Mouse (Mus musculus) midbrain, embryonic 14.5 days (tissue): ENCODE measurements around the gene Eif3k. TPM values are rescaled to one million over a fixed set of nuclear protein-coding genes. Genes with fewer than 3 reads are reported as not detected.
A peak's percentile ranks its signal among the peaks of the same experiment; 100 is the strongest.

Source experiments
- ATAC-seq: fragments of 200-750 bp; cut with Nextera tagmentation; 2 replicates; pipeline ENCODE4 v1.8.0; 2017; ENCODE audit warnings: moderate number of reproducible peaks, moderate library complexity; ENCODE audit not compliant: low FRiP score, low TSS enrichment
- DNase-seq: peaks from one replicate; pipeline ENCODE4 v3.0.0-alpha.2; 2015
- H3K27ac ChIP-seq: fragments of 300-500 bp; sonication (generic); replicated peaks from 2 replicates; pipeline ENCODE4 v1.5.1; 2014; ENCODE audit warnings: mild to moderate bottlenecking, low read depth, low read length, moderate library complexity
- H3K27me3 ChIP-seq: fragments of 300-500 bp; sonication (generic); 2 replicates; pipeline ENCODE4 v1.6.1; 2014; ENCODE audit warnings: low read length, control low read depth, mixed read lengths; ENCODE audit not compliant: control insufficient read depth, insufficient read depth
- H3K36me3 ChIP-seq: fragments of 300-500 bp; sonication (generic); 2 replicates; pipeline ENCODE4 v1.6.1; 2014; ENCODE audit warnings: low read length, control low read depth; ENCODE audit not compliant: control insufficient read depth, insufficient read depth
- H3K4me1 ChIP-seq: fragments of 300-500 bp; sonication (generic); 2 replicates; pipeline ENCODE4 v1.6.1; 2014; ENCODE audit warnings: mild to moderate bottlenecking, antibody characterized with exemption, low read length, control low read depth; ENCODE audit not compliant: control insufficient read depth, insufficient read depth
- H3K4me2 ChIP-seq: fragments of 300-500 bp; sonication (generic); 2 replicates; pipeline ENCODE4 v1.6.1; 2014; ENCODE audit warnings: mild to moderate bottlenecking, low read length, moderate library complexity
- H3K4me3 ChIP-seq: fragments of 300-500 bp; sonication (generic); replicated peaks from 2 replicates; pipeline ENCODE4 v1.5.1; 2014; ENCODE audit warnings: low read depth, low read length
- H3K9ac ChIP-seq: fragments of 300-500 bp; sonication (generic); replicated peaks from 2 replicates; pipeline ENCODE4 v1.6.1; 2014; ENCODE audit warnings: mild to moderate bottlenecking, low read length, moderate library complexity
- H3K9me3 ChIP-seq: fragments of 300-500 bp; sonication (generic); 2 replicates; pipeline ENCODE4 v1.6.1; 2016; ENCODE audit warnings: low read length, control low read depth, mixed read lengths; ENCODE audit not compliant: control insufficient read depth
- WGBS: fragments of 180-500 bp; shearing (Covaris S2); extraction: QIAGEN DNeasy Blood & Tissue Kit; methylation state at CpG from one replicate; pipeline ENCODE4 v1.1.7; 2014; 5-methylcytosine and 5-hydroxymethylcytosine counted together
- polyA plus RNA-seq: library from polyadenylated mRNA; unstranded; fragments of >200 nt; fragmentation: Nextera tagmentation; extraction: Ambion mirVana; gene quantifications from 2 replicates; pipeline ENCODE4 v1.2.1, GENCODE M21; 2014

The Eif3k gene
- polyA plus RNA-seq = 320 and 343 TPM in 2 replicates

DNA sequence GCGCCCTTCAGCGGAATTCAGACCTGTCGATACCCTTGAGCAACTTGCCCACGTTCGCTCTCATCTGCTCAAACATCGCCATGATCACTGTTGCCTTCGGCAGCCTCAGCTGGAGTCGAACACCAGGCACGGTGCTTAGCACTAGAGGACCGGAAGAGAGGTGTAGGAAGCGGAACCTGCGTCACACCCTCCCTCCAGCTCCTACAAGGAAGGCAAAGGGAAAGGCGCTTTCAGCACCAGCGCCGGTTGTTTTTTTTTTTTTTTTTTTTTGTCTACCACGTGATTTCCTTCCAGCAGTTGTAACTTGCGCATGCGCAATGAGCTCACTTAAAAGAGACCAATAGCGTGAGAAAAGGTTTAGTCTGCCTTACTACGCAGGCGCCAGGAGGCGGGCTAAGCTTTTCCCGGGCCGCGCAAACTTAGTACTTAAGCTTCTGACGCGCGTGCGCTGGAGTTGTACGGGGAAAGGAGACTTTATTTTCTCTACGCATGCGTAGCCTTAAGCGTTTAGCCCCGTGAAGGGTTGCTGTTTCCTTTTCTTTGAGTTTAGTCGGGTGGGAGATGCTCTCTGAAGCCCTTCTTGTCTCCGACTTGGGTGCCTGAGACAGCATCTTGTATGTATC, at the start of gene Eif3k, which contains the start of gene Map4k1:
Gene Eif3k, minus strand, starts transcription at position 214 of the 623 bp plus-strand sequence.
Gene Map4k1, plus strand, starts transcription at position 400 of the 623 bp plus-strand sequence.
- H3K9ac ChIP-seq = peak within 1 kb of the TSS; percentile 68
- H3K27me3 ChIP-seq = no peaks in the 10 kb centered on the region
- no peaks in the 10 kb centered on the region for H3K9me3 ChIP-seq
- peaks cover 12% of the 10 kb centered on the region for H3K4me1 ChIP-seq
- peak within 1 kb of the TSS; percentile 66 for H3K4me2 ChIP-seq
- peak within 1 kb of the TSS; percentile 66 for H3K27ac ChIP-seq
- under 1% methylated on average over 36 of the region's 36 CpGs for WGBS
- DNase-seq = peak; percentile 100
- peaks cover 28% of the 10 kb centered on the region for H3K36me3 ChIP-seq
- peak within 1 kb of the TSS; percentile 71 for H3K4me3 ChIP-seq
- peak; percentile 94 for ATAC-seq

DNA sequence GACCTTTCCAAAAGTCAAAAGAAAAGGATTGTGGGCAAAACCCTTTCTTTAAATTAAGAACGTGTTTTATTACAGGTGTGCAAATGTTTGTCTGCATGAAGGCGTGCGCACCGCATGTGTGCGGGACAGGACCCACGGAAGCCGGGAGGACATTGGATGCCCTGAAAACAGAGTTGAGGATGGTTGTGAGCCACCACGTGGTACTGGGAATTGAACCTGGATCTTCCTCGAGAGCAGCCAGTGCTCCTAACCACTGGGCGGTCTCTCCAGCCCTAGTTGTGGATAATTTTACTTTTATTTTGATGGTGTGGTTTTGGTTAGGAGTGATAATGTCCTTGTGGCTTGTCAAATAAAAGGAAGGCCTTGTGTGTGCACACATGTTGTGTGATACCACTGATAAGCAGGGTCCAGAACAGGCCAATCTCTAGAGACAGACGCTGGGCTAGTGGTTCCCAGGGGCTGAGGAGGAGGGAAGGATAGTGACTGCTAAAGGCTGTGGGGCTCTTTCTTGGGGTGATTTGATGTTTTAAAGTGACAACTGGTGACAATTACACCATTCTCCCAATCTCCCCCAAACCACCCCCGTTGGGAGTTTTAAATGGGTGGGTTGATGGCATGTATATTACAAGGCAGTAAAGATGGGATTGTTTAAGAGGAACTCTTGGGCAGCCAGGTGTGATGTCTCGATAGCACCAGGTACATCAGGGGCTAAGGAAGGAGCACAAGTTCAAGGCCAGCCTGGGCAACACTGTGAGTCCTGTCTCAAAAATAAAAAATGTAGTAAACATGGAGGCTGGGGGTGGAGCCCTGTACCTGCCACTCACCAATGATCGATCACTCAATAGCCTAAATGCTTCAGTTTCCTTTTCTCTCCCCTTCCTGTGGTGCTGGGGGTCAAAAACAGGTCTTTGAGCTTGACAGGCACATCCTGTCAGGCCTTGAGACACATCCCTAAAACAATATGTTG, 48.3 kb upstream of the Eif3k start:
- ATAC-seq (no peak), DNase-seq (no peak)
- H3K36me3 ChIP-seq = no peaks in the 10 kb centered on the region
- H3K4me1 ChIP-seq = no peaks in the 10 kb centered on the region
- H3K9ac ChIP-seq = no peak overlapping the region
- no peak overlapping the region for H3K4me2 ChIP-seq
- H3K27ac ChIP-seq = no peak overlapping the region
- no peaks in the 10 kb centered on the region for H3K27me3 ChIP-seq
- H3K4me3 ChIP-seq = no peak overlapping the region
- no peaks in the 10 kb centered on the region for H3K9me3 ChIP-seq
- 92% methylated on average over 14 of the region's 14 CpGs for WGBS

DNA sequence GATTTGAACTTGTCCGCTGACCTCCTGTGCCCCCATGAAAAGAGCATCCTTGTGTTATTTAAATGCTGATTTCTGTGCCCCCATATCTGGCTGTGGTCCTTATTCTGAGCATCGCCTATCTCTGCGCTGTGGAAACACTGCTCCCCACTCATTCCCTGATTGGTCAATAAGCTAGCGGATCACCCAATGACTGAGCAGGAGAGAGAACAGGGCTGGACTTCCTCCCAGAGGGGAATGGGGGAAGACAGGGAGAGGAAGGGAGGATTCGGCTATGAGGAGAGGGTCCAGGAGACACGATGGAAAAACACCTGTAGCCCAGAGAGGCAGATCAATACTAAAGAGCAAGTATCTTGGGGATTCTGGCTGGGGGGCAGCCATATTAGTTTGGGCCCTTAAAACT, 47.1 kb upstream of the Eif3k start:
- H3K9ac ChIP-seq = no peak overlapping the region
- no peaks in the 10 kb centered on the region for H3K36me3 ChIP-seq
- no peak for ATAC-seq
- H3K4me3 ChIP-seq = no peak overlapping the region
- H3K4me1 ChIP-seq = no peaks in the 10 kb centered on the region
- H3K27me3 ChIP-seq = no peaks in the 10 kb centered on the region
- 81% methylated on average over 6 of the region's 6 CpGs for WGBS
- no peak overlapping the region for H3K4me2 ChIP-seq
- DNase-seq = no peak
- H3K27ac ChIP-seq = no peak overlapping the region
- no peaks in the 10 kb centered on the region for H3K9me3 ChIP-seq

DNA sequence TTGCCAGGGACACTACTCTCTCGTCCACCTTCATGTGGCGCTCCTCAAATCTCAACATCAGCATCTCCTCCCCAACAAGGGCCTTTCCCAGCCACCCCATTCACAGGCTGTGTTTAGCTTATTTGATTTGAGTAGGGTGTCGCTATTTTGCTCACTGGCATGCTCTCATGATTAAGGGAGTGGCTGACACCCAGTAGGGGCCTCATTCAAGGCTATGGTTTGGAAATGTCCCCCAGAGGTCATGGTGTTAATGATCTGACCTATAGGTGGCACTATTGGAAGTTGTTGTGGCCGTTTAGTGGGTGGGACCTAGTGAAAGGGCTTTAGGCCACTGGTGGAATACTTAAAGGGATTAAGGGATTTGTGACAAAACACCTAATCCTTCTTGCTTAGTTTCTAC, 45.1 kb upstream of the Eif3k start:
- no peak for DNase-seq
- no peak overlapping the region for H3K27ac ChIP-seq
- no peak for ATAC-seq
- H3K27me3 ChIP-seq = no peaks in the 10 kb centered on the region
- H3K9ac ChIP-seq = no peak overlapping the region
- 73% methylated on average over 4 of the region's 4 CpGs for WGBS
- H3K4me3 ChIP-seq = no peak overlapping the region
- no peaks in the 10 kb centered on the region for H3K36me3 ChIP-seq
- H3K4me2 ChIP-seq = no peak overlapping the region
- H3K4me1 ChIP-seq = no peaks in the 10 kb centered on the region
- no peaks in the 10 kb centered on the region for H3K9me3 ChIP-seq

DNA sequence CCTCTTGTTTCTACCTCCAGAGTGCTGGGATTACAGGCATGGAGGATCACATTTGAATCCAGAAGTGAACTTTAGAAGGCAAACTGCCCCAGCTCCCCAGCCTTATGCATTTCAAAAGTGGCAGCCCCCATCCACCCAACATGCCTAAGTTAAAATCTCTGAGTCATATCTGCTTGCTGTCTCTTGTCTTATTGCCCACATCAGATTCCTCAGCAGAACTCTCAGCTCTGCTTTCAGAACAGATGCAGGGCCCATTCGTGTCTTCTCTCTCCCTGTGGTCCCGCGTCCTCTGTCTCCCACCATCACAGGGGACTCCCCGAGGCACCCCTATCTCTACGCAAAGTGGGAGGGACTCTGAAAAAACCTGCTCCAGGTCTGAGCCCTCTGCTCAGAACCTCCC, 44.5 kb upstream of the Eif3k start:
- H3K9me3 ChIP-seq = no peaks in the 10 kb centered on the region
- H3K4me3 ChIP-seq = no peak overlapping the region
- H3K36me3 ChIP-seq = no peaks in the 10 kb centered on the region
- ATAC-seq (no peak), DNase-seq (no peak)
- no peak overlapping the region for H3K9ac ChIP-seq
- no peaks in the 10 kb centered on the region for H3K4me1 ChIP-seq
- no peak overlapping the region for H3K4me2 ChIP-seq
- no peak overlapping the region for H3K27ac ChIP-seq
- H3K27me3 ChIP-seq = no peaks in the 10 kb centered on the region
- 87% methylated on average over 5 of the region's 5 CpGs for WGBS

DNA sequence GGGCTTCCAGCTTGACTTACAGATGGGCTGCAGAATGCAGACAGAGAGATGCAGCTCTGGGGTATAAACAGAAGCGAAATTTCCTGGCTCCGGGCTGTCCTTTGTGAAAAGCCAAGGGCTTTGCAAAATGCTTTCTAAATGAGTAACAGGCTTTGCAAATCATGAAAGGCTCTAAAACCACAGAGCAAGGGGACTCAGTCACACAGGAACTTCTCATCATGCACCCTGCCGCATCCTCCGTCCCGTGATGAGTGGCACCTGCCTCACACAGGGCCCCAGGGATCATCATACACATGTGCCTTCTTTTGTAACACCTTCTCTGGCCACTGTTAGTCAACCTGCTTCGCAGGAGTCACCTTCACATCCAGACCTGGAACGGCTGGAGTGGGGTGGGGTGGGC, 43.9 kb upstream of the Eif3k start:
- ATAC-seq (no peak), DNase-seq (no peak)
- Histone ChIP-seq H3K4me1 (no peaks in the 10 kb centered on the region), H3K4me2 (no peak overlapping the region), H3K27ac (no peak overlapping the region), H3K27me3 (peaks cover 6% of the 10 kb centered on the region; the same call in 1 of the 2 replicates), H3K36me3 (no peaks in the 10 kb centered on the region), H3K9ac (no peak overlapping the region), H3K4me3 (no peak overlapping the region), H3K9me3 (no peaks in the 10 kb centered on the region)
- WGBS = 85% methylated on average over 7 of the region's 7 CpGs

DNA sequence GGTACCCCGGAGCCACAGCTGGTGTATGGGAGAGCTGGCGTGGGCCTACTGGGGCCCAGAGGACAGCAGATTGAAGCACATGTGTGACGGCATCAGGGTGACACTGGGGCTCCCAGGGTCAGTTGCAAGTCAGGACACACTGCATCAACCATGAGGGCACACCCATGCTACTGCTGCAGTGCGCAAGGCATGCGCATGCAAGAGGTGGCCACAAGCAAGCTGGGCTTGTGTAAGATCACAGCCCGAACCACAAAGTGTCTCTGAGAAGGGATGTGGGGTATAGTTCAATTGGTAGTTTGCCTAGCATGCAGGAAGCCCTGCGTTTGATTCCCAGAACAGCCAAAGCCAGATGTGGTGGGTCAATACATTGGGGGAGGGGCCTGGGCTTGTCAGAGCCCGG, 41.9 kb upstream of the Eif3k start:
- H3K27ac ChIP-seq = no peak overlapping the region
- DNase-seq (no peak), ATAC-seq (no peak)
- H3K4me1 ChIP-seq = no peaks in the 10 kb centered on the region
- no peak overlapping the region for H3K4me2 ChIP-seq
- H3K36me3 ChIP-seq = no peaks in the 10 kb centered on the region
- peaks cover 26% of the 10 kb centered on the region for H3K27me3 ChIP-seq
- 91% methylated on average over 8 of the region's 8 CpGs for WGBS
- H3K9ac ChIP-seq = no peak overlapping the region
- H3K4me3 ChIP-seq = no peak overlapping the region
- H3K9me3 ChIP-seq = no peaks in the 10 kb centered on the region

DNA sequence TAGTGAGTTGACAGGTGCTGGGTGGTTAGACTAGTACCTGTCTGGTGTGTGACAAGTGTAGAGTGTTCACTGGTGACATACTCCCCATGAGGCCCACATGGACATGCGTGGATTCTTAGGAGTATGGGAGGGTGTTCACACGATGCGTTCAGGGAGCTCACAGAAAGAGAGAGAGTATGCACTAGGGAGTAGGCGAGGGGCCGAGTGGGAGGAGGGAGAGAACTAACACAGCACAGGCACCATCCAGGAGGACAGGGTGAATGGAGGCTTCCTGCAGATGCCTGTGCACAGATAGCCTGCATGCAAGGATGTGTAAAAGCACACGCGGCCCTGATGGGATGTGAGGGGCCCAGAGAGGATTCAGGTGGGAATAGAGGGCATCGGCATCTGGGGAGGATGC, 40.8 kb upstream of the Eif3k start:
- no peak overlapping the region for H3K4me3 ChIP-seq
- 91% methylated on average over 8 of the region's 8 CpGs for WGBS
- H3K27me3 ChIP-seq = peaks cover 35% of the 10 kb centered on the region
- no peak overlapping the region for H3K4me2 ChIP-seq
- no peaks in the 10 kb centered on the region for H3K9me3 ChIP-seq
- no peaks in the 10 kb centered on the region for H3K4me1 ChIP-seq
- no peak for DNase-seq
- H3K9ac ChIP-seq = no peak overlapping the region
- no peaks in the 10 kb centered on the region for H3K36me3 ChIP-seq
- no peak for ATAC-seq
- no peak overlapping the region for H3K27ac ChIP-seq
